Mouse (Mus musculus) forebrain, postnatal 0 days (tissue): ENCODE data around the gene Ppil6. TPM values are rescaled to one million over a fixed set of nuclear protein-coding genes. Genes with fewer than 3 reads are reported as not detected.
"Not testable (repeated sequence)": the region's sequence is repeated elsewhere in the genome, so short reads cannot be mapped to it uniquely, and the experiment has no call there.

Experiments used
- ATAC-seq: fragments of 200-750 bp; cut with Nextera tagmentation; 2 replicates; pipeline ENCODE4 v1.8.0; 2017; ENCODE audit warnings: mild to moderate bottlenecking, moderate library complexity
- DNase-seq: peaks from one replicate; pipeline ENCODE4 v3.0.0-alpha.2; 2015
- H3K27ac ChIP-seq: fragments of 300-500 bp; sonication (generic); 2 replicates; pipeline ENCODE4 v1.5.1; 2014; ENCODE audit warnings: low read depth, mild to moderate bottlenecking, antibody characterized with exemption, low read length, moderate library complexity, mixed read lengths
- H3K27me3 ChIP-seq: fragments of 300-500 bp; sonication (generic); 2 replicates; pipeline ENCODE4 v1.6.1; 2014; ENCODE audit warnings: mild to moderate bottlenecking, low read length, mixed read lengths; ENCODE audit not compliant: insufficient read depth
- H3K36me3 ChIP-seq: fragments of 300-500 bp; sonication (generic); 2 replicates; pipeline ENCODE4 v1.6.1; 2014; ENCODE audit warnings: mild to moderate bottlenecking, moderate library complexity; ENCODE audit not compliant: insufficient read depth
- H3K4me1 ChIP-seq: fragments of 300-500 bp; sonication (generic); 2 replicates; pipeline ENCODE4 v1.6.1; 2014; ENCODE audit warnings: antibody characterized with exemption; ENCODE audit not compliant: insufficient read depth
- H3K4me2 ChIP-seq: fragments of 300-500 bp; sonication (generic); 2 replicates; pipeline ENCODE4 v1.6.1; 2014; ENCODE audit warnings: low read depth, mild to moderate bottlenecking, moderate library complexity
- H3K4me3 ChIP-seq: fragments of 300-500 bp; sonication (generic); 2 replicates; pipeline ENCODE4 v1.5.1; 2014; ENCODE audit warnings: low read depth, low read length, mixed read lengths
- H3K9ac ChIP-seq: fragments of 300-500 bp; sonication (generic); 2 replicates; pipeline ENCODE4 v1.6.1; 2014; ENCODE audit warnings: mild to moderate bottlenecking
- H3K9me3 ChIP-seq: fragments of 300-500 bp; sonication (generic); 2 replicates; pipeline ENCODE4 v1.6.1; 2016; ENCODE audit warnings: low read length
- CTCF ChIP-seq: sonication (generic); IDR thresholded peaks from 2 replicates; pipeline ENCODE4 v1.5.1; 2016; ENCODE audit warnings: antibody characterized with exemption, control low read depth, low read depth
- WGBS: fragments of 180-500 bp; shearing (Covaris S2); extraction: QIAGEN DNeasy Blood & Tissue Kit; methylation state at CpG from one replicate; pipeline ENCODE4 v1.1.7; 2014; 5-methylcytosine and 5-hydroxymethylcytosine counted together
- polyA plus RNA-seq: library from polyadenylated mRNA; unstranded; fragments of >200 nt; fragmentation: Nextera tagmentation; extraction: Ambion mirVana; gene quantifications from 2 replicates; pipeline ENCODE4 v1.2.1, GENCODE M21; 2015
- total RNA-seq: library from RNA; depleted of rRNA; stranded (reverse); fragments of >200 nt; gene quantifications from 2 replicates; pipeline ENCODE4 v1.2.3, GENCODE M21; 2014

Gene Ppil6
- total and polyA plus RNA-seq, 2 experiments from 2014 or later = 0.81 to 8.7 TPM

GRCm38 (mm10) chr10:41488877-41489276, 1.4 kb upstream of the Ppil6 start:
- no peak for TF ChIP-seq CTCF
- peak overlapping the region; percentile 69; the same call in 1 of the 2 replicates for H3K9ac ChIP-seq
- 45% methylated on average over 7 of the region's 7 CpGs for WGBS
- H3K9me3 ChIP-seq = no peaks in the 10 kb centered on the region
- H3K36me3 ChIP-seq = peaks cover 32% of the 10 kb centered on the region
- H3K27ac ChIP-seq = no peak overlapping the region
- DNase-seq = no peak
- ATAC-seq = no peak
- no peaks in the 10 kb centered on the region for H3K27me3 ChIP-seq
- H3K4me1 ChIP-seq = peaks cover 12% of the 10 kb centered on the region
- peak overlapping the region; percentile 96 for H3K4me2 ChIP-seq
- 0 out of 2 replicates have a peak overlapping the region, but pooled peaks have one; percentile 77 for H3K4me3 ChIP-seq

GRCm38 (mm10) chr10:41489294-41489693, 945 bp upstream of the Ppil6 start:
- H3K9ac ChIP-seq = peak overlapping the region; percentile 69
- H3K4me3 ChIP-seq = peak overlapping the region; percentile 77
- H3K27me3 ChIP-seq = no peaks in the 10 kb centered on the region
- peaks cover 29% of the 10 kb centered on the region for H3K36me3 ChIP-seq
- WGBS = 37% methylated on average over 8 of the region's 8 CpGs
- ATAC-seq = no peak
- no peaks in the 10 kb centered on the region for H3K9me3 ChIP-seq
- no peak for TF ChIP-seq CTCF
- no peak for DNase-seq
- H3K27ac ChIP-seq = no peak overlapping the region
- peak overlapping the region; percentile 96 for H3K4me2 ChIP-seq
- peaks cover 12% of the 10 kb centered on the region for H3K4me1 ChIP-seq

- peak; percentile 49 for ATAC-seq
- Histone ChIP-seq H3K36me3 (peaks cover 18% of the 10 kb centered on the region), H3K27ac (peak overlapping the region; percentile 35), H3K4me1 (peaks cover 12% of the 10 kb centered on the region), H3K27me3 (no peaks in the 10 kb centered on the region), H3K4me2 (peak overlapping the region; percentile 96), H3K9ac (peak overlapping the region; percentile 69), H3K9me3 (no peaks in the 10 kb centered on the region), H3K4me3 (peak overlapping the region; percentile 77)
- no peak for DNase-seq
- 1% methylated on average over 29 of the region's 29 CpGs for WGBS
- TF ChIP-seq CTCF = no peak
These were observed 257 bp downstream of the Ppil6 start for GRCm38 (mm10) chr10:41490518-41490873.

GRCm38 (mm10) chr10:41491111-41491510, 872 bp downstream of the Ppil6 start:
- H3K4me2 ChIP-seq = peak overlapping the region; percentile 96
- DNase-seq = no peak
- WGBS = 42% methylated on average over 4 of the region's 4 CpGs
- no peaks in the 10 kb centered on the region for H3K27me3 ChIP-seq
- no peak for ATAC-seq
- no peaks in the 10 kb centered on the region for H3K9me3 ChIP-seq
- peaks cover 12% of the 10 kb centered on the region for H3K4me1 ChIP-seq
- H3K9ac ChIP-seq = 0 out of 2 replicates have a peak overlapping the region, but pooled peaks have one; percentile 69
- no peak for TF ChIP-seq CTCF
- peak overlapping the region; percentile 77; the same call in 1 of the 2 replicates for H3K4me3 ChIP-seq
- no peak overlapping the region for H3K27ac ChIP-seq
- H3K36me3 ChIP-seq = peaks cover 12% of the 10 kb centered on the region

- no peak for ATAC-seq
These were observed 10.7 kb downstream of the Ppil6 start for GRCm38 (mm10) chr10:41500941-41501340.

GRCm38 (mm10) chr10:41504996-41505395, 14.8 kb downstream of the Ppil6 start:
- no peak overlapping the region for H3K27ac ChIP-seq
- H3K9me3 ChIP-seq = no peaks in the 10 kb centered on the region
- no peaks in the 10 kb centered on the region for H3K27me3 ChIP-seq
- H3K4me2 ChIP-seq = no peak overlapping the region
- no peak overlapping the region for H3K4me3 ChIP-seq
- no peaks in the 10 kb centered on the region for H3K36me3 ChIP-seq
- no peak overlapping the region for H3K9ac ChIP-seq
- H3K4me1 ChIP-seq = no peaks in the 10 kb centered on the region
- no peak for DNase-seq
- 77% methylated on average over 1 of the region's 1 CpGs for WGBS
- 0 out of 2 replicates have a peak, but pooled peaks have one; percentile 18 for ATAC-seq
- no peak for TF ChIP-seq CTCF

More at GRCm38 (mm10) chr10:41500941-41501340, 10.7 kb downstream of the Ppil6 start:
- Histone ChIP-seq H3K27ac (no peak overlapping the region), H3K4me1 (no peaks in the 10 kb centered on the region), H3K36me3 (no peaks in the 10 kb centered on the region), H3K9ac (no peak overlapping the region), H3K4me3 (no peak overlapping the region), H3K4me2 (no peak overlapping the region), H3K27me3 (no peaks in the 10 kb centered on the region), H3K9me3 (no peaks in the 10 kb centered on the region)
- TF ChIP-seq CTCF = no peak
- DNase-seq = no peak
- WGBS = 42% methylated on average over 4 of the region's 4 CpGs

- H3K27ac ChIP-seq, H3K4me1 ChIP-seq, H3K4me3 ChIP-seq, H3K9me3 ChIP-seq, H3K9ac ChIP-seq, H3K36me3 ChIP-seq, H3K27me3 ChIP-seq, H3K4me2 ChIP-seq: not testable (repeated sequence)
- peak; percentile 83 for TF ChIP-seq CTCF
- 2% methylated on average over 3 of the region's 3 CpGs for WGBS
- DNase-seq = peak; percentile 88
- peak; percentile 90 for ATAC-seq
These were observed 15.2 kb downstream of the Ppil6 start for GRCm38 (mm10) chr10:41505446-41505845.

- no peaks in the 10 kb centered on the region for H3K36me3 ChIP-seq
- ATAC-seq (no peak), DNase-seq (no peak)
- H3K4me2 ChIP-seq = no peak overlapping the region
- H3K9ac ChIP-seq = no peak overlapping the region
- H3K9me3 ChIP-seq = no peaks in the 10 kb centered on the region
- H3K27ac ChIP-seq = no peak overlapping the region
- no peaks in the 10 kb centered on the region for H3K4me1 ChIP-seq
- peak; percentile 36 for TF ChIP-seq CTCF
- H3K27me3 ChIP-seq = no peaks in the 10 kb centered on the region
- 45% methylated on average over 2 of the region's 2 CpGs for WGBS
- no peak overlapping the region for H3K4me3 ChIP-seq
These were observed 18.9 kb downstream of the Ppil6 start for GRCm38 (mm10) chr10:41509160-41509559.
